Mouse (Mus musculus) frontal cortex, adult (tissue): ENCODE measurements around the gene Anxa1.
A peak's percentile ranks its signal among the peaks of the same experiment; 100 is the strongest.

Experiments
- ATAC-seq: cut with Nextera tagmentation; 2 replicates; pipeline ENCODE4 v1.9.2; 2017; ENCODE audit warnings: mild to moderate bottlenecking, moderate library complexity, mixed read lengths; ENCODE audit not compliant: low TSS enrichment

Anxa1 gene

DNA sequence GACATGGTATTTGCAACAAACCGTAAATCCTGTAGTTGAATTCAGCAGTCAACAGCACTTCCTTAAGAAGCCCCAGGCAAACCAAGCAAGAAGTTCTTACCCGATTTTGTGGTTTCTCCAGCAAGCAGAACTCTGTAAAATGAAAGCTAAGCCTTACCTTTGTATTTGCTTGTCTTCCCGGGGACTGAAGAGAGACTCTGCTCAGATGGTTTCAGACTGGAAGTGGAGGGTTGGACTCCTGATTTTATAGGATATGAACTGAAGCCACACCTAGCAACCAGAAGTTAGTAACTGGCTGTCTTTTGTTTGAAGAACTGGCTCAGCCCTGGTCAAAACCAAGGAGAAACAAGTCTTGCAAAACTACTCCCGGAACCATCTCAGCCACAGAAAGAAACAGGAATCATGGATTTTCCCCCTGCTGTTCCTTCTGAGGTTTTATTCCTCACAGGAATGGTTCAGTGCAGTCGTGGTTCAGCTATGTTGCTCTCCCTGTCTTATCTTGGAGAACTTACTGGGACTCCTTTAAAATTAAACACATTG is at the start of gene Anxa1:
Anxa1 (minus strand) TSS at position 490 of the 540 bp plus-strand sequence.
- no peak for ATAC-seq

DNA sequence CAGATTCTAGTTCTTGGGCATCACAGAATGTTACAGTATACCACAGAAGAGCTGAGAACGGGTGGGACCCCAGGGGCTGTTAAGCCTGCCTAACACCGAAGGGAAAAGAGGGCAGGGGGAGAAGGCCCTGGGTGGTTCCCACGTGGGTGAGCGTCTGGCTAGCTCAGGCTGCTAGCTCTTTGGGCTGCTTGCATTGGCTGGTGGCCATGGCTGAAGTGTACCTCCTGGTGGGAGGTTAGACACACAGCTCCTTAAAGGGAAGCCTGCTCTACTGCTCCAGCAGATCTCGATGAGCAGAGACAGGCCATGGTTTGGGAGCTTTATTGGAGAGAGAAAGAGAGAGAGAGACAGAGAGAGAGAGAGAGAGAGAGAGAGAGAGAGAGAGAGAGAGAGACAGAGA is 46.3 kb upstream of the Anxa1 start:
- no peak for ATAC-seq

DNA sequence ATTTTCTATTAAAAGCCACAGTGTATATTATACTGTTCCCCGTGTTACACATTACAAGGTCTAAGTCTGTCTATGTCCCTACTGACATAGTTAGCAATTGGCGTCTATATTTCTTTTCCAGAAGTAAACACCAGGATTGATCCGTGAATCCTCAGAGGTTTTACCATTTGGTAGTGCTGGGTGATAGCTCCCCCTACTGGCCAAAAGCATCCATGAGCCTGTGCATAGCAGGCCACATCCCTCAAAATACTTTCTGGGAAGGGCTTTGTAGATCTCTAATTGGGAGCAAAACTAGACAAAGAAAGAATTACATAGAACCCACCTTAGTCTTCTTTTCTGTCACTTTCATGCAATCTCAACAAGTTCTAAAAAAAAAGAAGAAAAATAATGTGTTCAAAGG is 43.8 kb upstream of the Anxa1 start:
- ATAC-seq, result peak; percentile 88

DNA sequence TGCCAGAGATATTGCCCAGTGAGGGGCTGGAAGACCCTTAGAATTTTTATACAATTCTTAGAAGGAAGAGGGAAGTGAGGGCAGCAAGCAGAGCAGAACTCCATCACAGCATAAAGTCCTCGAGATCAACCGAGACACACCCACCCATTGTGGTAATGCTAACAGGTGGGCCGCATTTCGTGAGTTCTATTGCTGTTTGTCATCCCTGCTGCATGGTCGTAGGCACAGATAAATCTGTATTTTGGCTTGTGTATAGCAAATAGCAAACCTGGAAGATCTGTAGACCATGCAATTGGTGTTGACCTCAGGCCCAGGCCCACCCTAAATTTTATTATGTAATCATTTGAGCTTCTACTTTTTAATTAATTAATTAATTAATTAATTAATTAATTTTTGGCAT is 43.2 kb upstream of the Anxa1 start:
- no peak for ATAC-seq

DNA sequence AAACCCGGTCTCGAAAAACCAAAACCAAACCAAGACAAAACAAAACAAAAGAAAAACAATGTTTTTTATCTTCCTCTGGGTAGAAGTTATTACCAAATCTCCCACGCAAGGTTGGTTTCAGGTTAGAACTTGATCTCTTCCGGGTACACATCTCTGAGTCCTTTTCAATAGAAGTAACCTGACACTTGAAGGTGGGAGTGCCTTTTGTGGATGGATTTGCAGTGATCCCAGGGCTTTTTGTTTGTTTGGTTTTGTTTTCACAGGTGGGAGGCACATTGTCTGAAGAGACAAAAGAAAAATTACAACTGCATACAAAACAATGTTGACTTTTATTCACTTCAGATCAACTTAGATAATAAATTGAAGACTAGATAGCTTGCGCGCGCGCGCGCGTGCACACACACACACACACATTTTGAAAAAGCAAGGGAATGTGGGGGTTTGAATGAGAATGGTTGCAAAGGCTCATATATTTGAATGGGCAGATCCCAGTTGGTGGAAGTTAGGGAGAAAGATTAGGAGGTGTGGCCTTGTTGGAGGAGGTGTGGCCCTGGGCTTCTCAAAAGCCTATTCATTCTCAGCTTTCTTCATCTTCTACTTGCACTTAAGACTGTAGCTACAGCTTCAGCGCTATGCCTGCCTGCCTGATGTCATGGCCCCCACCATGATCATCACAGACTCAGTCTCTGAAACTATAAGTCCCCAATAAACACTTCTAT is 35.9 kb upstream of the Anxa1 start:
- no peak for ATAC-seq

DNA sequence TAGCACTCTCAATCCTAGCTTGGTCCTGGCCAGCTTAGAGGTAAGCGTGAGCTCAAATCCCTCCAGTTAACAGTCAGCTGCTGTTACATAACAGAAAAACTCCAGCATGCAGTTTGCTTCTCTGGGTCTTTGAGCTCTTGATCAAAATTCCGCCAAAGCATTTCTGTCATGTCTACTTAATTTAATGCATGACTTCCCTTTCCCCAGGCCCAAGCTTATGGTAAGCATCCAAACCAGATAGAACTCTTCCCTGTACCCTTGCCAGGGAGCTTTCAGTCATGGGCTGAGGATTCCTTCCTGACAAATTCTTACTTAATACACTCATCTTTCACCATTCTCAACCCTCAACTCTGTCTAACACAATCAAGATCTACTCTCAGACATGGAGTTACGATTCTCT is 20.5 kb upstream of the Anxa1 start:
- no peak for ATAC-seq

DNA sequence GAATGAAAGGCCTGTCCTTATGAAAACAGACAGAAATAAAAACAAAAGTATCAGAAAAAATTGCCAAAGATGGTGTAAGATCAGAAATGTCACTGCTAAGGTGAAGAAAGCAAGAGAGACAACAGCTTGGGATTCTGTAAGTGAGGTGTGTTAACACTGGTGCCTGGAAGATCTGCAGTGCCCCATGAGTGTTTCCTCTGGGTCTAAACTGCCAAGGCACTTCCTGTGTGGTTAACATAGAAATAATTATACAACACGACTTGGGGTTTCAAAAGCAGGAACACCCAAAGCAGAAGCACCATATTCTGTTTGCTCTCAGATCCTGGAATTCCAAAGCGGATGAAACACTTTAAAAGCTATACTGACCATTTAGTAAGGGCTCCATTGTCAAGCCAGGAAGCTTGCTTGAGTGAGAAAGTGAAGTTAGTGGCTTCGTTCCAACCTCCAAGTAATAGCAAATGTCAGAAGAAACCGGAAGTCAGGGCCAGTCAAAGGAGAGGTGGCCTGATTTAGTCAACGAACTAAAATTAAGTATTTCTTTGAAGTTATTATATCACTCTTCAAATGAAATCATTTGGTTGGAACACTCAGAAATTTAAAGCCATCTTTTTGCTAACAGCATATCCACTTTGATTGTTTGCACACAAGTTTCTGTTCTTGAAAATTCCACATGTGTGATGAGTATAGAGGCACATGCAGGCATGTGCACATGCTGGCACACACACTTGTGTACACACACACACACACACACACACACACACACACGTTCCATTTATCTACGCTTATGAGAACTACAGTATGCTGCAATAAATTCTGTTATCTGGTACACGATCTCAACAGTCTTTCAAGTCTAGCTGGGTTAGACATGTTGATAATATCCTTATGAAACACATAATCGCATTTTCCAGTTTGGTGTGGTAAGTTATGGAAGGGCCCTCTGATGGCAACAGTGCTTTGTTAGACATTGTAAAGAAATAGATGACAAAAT is 19.1 kb upstream of the Anxa1 start:
- no peak for ATAC-seq

DNA sequence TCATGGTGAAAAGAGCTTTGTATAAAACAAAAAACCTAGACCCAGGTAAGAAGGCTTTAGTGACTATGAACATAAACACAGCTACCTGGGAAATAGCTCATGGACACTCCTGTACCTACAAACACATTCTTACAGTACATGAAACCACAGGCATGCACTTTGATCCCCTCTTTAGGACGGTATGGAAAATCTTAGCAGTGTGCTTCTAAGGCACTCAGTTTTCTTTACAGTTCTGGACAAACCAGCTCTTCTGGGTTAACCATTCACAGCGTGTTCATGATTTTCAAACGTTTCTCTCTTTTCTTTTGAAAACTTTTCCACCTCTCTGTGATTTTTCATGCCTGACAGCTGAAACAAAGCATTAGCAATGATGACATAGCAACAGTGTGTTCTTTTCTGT is 15.7 kb upstream of the Anxa1 start:
- ATAC-seq, result no peak

DNA sequence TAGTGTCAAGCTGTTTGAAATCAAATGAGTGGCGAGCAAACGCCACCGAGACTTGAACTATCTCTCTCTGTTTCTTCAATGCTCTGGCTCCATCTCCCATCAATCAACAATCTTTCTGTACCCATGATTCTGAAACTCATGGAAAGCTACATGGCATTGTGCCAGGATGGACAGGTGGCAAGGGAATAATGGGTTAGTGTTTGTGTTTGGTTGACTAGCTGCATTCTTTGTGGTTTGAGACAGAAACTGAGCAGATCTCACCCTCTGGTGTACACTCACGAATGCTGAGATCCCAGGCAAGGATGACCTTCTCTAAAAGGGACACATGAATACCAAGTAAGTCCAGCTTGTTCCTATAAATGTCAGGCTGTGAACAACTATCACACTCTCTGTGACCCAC is 14.3 kb upstream of the Anxa1 start:
- peak; percentile 70; the same call in 1 of the 2 replicates for ATAC-seq

DNA sequence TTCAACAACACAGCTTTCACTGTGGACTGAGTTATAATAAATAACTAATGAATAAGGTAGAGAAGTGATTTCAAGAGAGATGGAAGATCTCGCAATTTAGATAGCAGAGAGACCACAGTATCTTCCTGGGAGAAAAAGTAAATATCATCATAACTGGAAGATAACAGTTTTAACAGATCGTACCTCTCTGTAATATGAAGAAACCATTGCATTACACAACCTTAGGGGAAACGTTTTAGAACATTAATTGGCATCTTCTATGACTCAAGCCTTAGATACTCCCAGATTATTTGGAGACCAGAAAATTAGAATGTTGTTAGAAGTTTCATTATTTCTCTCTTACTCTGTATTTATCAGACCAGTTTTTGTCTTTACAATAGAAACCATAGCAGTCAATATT is 13.0 kb upstream of the Anxa1 start:
- ATAC-seq, result no peak

DNA sequence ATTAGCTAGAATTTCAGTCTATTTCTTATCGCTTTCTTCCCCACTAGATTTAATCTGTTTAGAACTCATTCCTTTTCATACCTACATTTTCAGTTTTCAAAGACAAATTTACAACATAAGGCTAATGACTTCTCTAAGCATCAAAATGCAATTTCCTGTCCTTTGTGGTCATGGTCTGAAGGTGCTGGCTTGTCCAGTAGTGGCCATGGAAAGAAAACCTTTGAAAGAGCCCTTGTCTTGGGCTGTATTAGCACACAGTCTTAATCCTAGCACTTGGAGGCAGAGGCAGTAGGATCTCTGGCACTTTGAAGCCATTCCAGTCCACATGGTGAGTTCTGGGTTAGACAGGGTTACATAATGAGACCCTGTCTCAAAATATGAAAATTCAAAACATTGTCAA is 12.5 kb upstream of the Anxa1 start:
- no peak for ATAC-seq

DNA sequence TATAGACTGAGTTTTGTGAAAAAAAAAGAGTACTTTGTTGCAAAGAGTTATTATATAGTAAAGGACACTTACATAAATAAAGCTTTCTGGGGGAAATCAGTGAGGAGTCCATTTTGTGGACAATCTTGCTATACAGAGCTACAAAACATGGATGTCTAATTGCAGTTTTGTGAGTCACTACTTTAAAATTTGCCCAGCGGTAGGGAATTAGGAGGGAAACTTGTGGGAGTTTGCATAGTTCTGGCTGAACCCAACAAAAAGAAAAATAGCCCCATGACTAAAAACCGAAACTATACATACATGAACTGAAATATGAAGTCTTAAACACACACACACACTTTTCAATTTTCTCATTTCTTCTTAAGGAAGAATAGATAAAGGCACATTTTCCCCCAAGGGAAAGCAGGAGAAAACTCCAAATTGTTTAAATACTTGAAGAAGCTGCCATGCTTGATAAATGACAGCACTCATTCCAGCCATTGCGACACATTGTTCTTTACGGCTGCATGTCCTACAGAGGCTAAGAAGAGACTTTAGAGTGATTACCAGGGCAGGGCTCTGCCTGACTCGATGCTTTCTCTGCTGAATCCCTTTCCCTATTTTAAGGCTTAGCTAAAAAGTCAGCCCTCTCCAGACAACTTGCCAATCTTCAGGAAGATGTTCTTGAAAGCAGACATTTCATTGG is 11.9 kb upstream of the Anxa1 start:
- ATAC-seq, result no peak

DNA sequence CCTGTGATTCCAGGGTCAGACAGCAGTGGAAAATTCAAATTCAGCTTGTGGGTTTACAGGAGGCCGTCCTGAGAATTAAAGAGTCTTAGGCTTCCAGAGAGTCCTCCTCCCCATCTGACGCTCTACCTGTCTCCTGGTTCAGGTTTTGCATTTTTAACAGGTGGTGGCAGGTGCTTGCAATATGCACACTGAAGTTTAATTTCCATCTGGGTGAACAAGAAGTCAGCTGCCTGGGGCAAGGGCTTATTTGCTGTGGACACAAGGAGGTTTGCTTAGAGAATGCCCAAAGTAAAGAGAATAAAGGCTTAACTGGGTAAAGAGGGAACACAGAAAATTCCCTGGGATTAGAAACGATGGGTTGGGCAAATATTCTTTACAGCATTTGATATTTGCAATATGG is 11.2 kb upstream of the Anxa1 start:
- no peak for ATAC-seq

DNA sequence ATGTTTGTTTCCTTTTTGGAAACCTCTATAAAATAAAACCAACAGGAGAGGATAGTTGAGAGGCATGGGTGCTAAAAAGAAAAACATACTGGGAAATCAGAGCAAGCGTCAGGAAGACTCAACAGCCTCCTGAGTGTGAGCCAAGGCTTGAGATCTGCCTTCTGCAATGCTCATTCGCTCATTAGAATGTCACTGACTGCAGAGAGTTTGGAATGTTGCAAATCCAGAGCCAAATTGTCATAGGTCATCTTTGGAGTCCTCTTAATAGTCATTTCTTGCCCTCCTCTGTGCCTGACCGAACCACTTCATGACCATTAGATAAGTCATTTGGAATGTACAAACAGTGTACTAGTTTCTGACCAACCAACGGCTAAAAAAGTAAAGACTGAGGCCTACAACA is 8.4 kb upstream of the Anxa1 start:
- peak; percentile 55 for ATAC-seq

DNA sequence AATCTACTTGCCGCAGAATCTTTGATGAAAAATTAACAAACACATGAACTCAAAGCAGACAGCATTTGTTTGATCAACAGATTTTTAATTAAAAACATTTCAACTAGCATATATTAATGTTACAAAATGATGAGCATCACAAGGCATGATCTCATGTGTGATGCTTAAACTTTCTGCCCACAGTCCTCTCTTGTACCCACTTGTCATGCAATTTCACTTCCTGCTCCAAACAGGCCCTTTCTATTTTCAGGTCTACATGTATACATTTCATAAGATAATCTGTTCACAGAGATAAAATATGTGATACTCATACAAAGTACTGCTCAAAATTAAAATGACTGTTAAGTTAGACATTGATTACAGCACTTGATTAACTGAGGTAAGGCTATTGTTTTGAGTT is 6.3 kb upstream of the Anxa1 start:
- ATAC-seq, result no peak

DNA sequence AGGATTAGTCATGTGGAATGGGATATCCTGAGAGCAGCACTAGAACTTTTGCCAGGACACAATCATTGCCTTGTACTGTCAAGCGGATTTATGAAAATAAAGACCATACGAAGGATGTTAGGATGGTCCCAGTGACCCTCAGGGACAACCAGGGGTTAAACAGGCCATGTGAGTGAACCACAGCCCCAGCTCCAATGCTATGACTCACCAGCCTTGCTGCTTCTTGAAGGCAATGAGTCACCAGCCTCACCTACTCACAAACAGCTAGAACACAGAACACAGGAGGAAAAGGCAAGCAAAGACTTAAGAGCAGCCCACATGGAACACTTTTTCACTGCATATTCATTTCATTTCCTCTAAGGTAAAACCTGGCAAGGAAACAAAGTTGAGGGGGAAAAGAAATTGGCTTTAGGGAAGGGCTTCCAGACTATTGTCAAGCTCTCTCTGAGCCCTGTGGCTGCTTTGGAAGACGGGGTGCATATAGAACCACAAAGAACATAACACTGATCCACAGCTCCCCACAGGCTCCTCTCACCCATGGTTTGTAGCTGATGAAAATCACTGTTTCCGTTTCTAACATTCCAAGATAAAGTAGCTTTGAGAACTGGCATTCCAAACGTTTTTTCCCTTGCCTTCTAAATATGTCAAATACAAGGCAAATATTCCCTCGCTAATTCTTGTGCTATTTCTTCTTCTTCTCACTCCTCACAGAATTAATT is 3.0 kb upstream of the Anxa1 start:
- peak; percentile 100 for ATAC-seq

DNA sequence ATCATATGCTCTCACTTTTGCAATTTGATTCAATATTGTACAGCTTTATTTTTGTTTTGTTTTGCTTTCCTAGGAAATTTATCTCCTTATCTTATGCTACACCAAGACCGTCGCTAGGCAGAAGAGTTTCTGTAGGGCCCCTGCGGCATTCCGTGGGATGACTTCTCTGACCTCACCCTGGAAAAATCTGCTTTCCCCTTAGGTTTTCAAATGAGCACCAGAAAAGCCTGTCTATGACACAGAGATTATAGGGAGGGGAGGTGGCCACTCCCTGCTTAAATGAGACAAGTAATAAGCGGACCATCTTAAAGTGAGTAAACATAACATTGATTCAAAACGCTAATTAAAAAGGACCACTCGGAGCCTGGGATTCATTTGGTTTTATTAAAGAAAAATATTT is 1.0 kb downstream of the Anxa1 start:
- no peak for ATAC-seq

DNA sequence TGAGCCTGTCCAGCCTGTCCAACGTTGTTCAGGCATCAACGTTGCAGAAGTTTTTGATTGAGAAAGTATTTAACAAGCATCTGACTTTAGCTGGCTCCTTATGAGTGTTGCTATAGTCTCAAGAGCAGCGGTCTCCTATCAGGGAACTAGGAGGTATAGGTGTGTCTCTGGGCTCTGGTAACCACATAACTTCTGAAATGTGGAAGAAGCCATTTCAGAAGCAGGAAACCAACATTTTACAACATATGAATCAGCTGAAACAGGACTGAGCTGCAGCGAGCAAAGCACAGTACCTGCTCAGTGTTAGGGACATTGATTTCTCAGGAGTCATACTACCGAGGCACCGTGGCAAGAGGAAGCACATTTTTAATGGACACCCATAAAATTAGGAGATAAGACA is 1.5 kb downstream of the Anxa1 start:
- ATAC-seq, result no peak

DNA sequence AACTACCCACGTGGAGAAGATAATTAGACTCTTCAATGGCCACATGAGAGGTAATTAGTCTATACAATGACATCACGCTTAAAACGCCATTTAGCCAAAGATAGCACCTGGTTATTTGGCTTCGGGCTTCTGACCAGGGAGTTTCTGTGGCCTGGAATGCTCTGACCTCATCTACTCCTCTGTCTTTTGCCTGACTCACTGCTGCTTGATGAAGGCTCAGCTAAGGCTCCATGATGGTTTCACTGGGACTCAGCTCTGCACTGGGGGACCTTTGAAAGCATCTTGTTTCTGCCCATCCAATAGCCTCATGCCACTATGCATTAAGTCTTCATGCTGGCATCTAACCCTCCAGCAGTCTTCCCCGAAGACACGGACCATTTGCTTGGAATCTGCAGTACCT is 2.5 kb downstream of the Anxa1 start:
- ATAC-seq, result no peak

DNA sequence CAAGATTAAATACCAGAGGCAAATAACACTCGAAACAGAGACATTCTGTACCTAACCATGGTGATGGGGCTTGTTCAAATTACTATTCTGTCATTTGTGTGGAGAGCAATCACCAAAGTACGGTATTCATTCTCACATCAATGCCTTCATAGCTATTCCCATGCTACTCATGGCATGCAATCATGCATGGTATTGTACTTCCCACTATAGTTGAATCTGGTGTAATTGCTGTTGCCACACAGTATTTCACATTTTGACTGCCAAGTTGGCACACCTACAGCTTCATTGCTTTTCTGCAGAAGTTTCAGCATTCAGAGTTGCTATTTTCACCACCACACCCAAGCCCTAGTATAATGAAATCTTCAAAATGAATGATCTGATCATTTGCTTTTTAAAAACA is 4.4 kb downstream of the Anxa1 start:
- ATAC-seq, result peak; percentile 59

DNA sequence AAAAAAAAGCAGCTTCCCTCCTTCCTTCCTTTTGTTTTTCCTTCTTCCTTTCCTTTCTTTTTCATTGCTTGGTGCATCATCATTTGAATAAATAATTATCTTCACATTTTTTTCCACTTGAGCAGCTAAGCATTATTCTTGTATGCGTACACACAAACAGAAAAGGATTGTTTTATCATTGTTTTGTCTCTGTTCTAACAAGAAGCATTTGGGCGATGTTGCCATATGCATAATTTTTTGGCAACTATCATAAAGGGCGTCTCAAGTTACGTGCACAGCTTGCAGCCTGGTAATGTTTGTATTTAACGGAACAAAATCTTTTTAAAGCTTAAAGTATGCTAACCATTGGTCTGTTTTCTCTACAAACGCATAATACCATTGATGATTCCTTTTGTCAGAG is 5.1 kb downstream of the Anxa1 start:
- no peak for ATAC-seq
